Mouse (Mus musculus) hindbrain, embryonic 11.5 days (tissue): ENCODE data around the gene Rhoh. TPM values are rescaled to one million over a fixed set of nuclear protein-coding genes. Genes with fewer than 3 reads are reported as not detected.

Experiments used
- ATAC-seq: fragments of 200-750 bp; cut with Nextera tagmentation; 2 replicates; pipeline ENCODE4 v1.8.0; 2017; ENCODE audit warnings: mild to moderate bottlenecking, moderate TSS enrichment, moderate library complexity; ENCODE audit not compliant: low FRiP score
- DNase-seq: peaks from one replicate; pipeline ENCODE4 v3.0.0-alpha.2; 2015; ENCODE audit warnings: low spot score
- H3K27ac ChIP-seq: fragments of 300-500 bp; sonication (generic); 2 replicates; pipeline ENCODE4 v1.5.1; 2014; ENCODE audit warnings: mild to moderate bottlenecking, low read depth, low read length
- H3K27me3 ChIP-seq: fragments of 300-500 bp; sonication (generic); 2 replicates; pipeline ENCODE4 v1.6.1; 2014; ENCODE audit warnings: mild to moderate bottlenecking, low read length, moderate library complexity, mixed read lengths; ENCODE audit not compliant: control insufficient read depth, insufficient read depth
- H3K36me3 ChIP-seq: fragments of 300-500 bp; sonication (generic); 2 replicates; pipeline ENCODE4 v1.6.1; 2014; ENCODE audit warnings: mild to moderate bottlenecking, low read length, moderate library complexity, mixed read lengths; ENCODE audit not compliant: control insufficient read depth, insufficient read depth
- H3K4me1 ChIP-seq: fragments of 300-500 bp; sonication (generic); replicated peaks from 2 replicates; pipeline ENCODE4 v1.6.1; 2014; ENCODE audit warnings: low read length, mixed read lengths; ENCODE audit not compliant: control insufficient read depth, insufficient read depth
- H3K4me2 ChIP-seq: fragments of 300-500 bp; sonication (generic); replicated peaks from 2 replicates; pipeline ENCODE4 v1.6.1; 2014; ENCODE audit warnings: mild to moderate bottlenecking, low read depth, low read length
- H3K4me3 ChIP-seq: fragments of 300-500 bp; sonication (generic); 2 replicates; pipeline ENCODE4 v1.5.1; 2014; ENCODE audit warnings: low read depth, low read length
- H3K9ac ChIP-seq: fragments of 300-500 bp; sonication (generic); 2 replicates; pipeline ENCODE4 v1.6.1; 2014; ENCODE audit warnings: low read depth, low read length
- H3K9me3 ChIP-seq: fragments of 300-500 bp; sonication (generic); 2 replicates; pipeline ENCODE4 v1.6.1; 2016; ENCODE audit warnings: low read length; ENCODE audit not compliant: control insufficient read depth
- WGBS: fragments of 180-500 bp; shearing (Covaris S2); extraction: QIAGEN DNeasy Blood & Tissue Kit; methylation state at CpG from one replicate; pipeline ENCODE4 v1.1.7; 2014; 5-methylcytosine and 5-hydroxymethylcytosine counted together
- polyA plus RNA-seq: library from polyadenylated mRNA; unstranded; fragments of >200 nt; fragmentation: Nextera tagmentation; extraction: Ambion mirVana; gene quantifications from 2 replicates; pipeline ENCODE4 v1.2.1, GENCODE M21; 2014

Gene Rhoh
- polyA plus RNA-seq, 1 experiment from 2014 or later = 0.09 TPM

DNA sequence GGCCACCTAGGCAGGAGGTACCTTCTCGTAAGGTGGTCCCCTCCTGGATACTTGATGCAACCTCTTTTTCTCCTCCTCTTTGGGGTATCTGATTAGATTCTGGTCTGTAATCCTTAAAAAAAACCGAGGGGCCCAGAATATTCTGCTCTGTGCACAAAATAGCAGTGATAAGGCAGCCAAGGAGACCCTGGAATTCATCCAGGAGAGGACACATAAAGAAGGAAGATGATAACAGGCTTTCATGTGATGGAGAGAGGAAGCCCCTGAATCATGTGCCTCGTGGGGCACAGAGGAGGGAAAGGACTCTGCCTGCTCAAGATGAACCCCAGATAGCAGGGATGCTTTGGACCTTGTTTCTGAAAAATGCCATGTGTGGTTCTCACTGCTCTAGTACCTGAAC lies 17.4 kb downstream of the Rhoh start:
- no peaks in the 10 kb centered on the region for H3K9me3 ChIP-seq
- no peak overlapping the region for H3K9ac ChIP-seq
- H3K4me3 ChIP-seq = no peak overlapping the region
- ATAC-seq (no peak), DNase-seq (no peak)
- no peaks in the 10 kb centered on the region for H3K4me1 ChIP-seq
- H3K27ac ChIP-seq = no peak overlapping the region
- 68% methylated on average over 3 of the region's 3 CpGs for WGBS
- H3K27me3 ChIP-seq = no peaks in the 10 kb centered on the region
- H3K4me2 ChIP-seq = no peak overlapping the region
- H3K36me3 ChIP-seq = no peaks in the 10 kb centered on the region

- Histone ChIP-seq H3K27ac (no peak overlapping the region), H3K36me3 (no peaks in the 10 kb centered on the region), H3K4me2 (no peak overlapping the region), H3K9me3 (no peaks in the 10 kb centered on the region), H3K4me3 (no peak overlapping the region), H3K4me1 (no peaks in the 10 kb centered on the region), H3K9ac (no peak overlapping the region), H3K27me3 (no peaks in the 10 kb centered on the region)
- 88% methylated on average over 2 of the region's 2 CpGs for WGBS
- no peak for ATAC-seq
- no peak for DNase-seq
These were observed 20.2 kb downstream of the Rhoh start for GRCm38 (mm10) chr5:65881254-65881653.

DNA sequence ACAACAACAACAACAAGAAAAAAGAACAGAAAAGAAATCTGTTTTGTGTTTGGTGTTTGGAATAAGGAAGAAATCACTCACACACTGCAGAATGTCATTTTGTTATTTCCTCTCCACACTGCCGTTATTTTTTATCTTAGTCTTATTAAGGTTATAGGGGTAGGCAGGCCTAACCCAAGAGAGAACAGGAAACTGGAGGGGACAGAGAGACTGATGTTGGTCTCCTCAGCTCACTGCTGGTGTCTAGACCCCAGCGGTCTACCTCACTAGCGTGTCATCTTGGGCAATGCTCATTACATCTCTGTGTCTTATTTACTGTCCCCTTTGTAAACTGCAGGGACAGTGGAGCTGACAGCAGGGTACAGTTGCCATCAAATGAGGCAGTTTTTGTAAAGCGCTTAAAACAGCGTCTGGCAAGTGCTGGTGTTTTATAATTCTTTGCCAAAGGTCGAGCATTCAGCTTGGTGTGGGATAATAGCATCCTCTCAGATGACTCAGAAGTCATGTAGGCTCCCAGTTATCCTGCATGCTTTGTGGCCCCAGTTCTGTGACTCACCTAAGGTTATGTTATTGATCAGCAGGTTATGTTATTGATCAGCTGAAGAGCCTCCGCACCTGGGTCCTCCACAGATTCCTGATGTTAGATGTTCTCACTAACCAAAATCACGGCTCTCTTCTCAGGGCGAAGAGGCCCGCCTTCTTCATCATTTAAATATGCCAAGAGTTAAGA lies 21.6 kb downstream of the Rhoh start:
- no peak overlapping the region for H3K9ac ChIP-seq
- DNase-seq (no peak), ATAC-seq (no peak)
- no peaks in the 10 kb centered on the region for H3K4me1 ChIP-seq
- no peak overlapping the region for H3K27ac ChIP-seq
- H3K4me2 ChIP-seq = no peak overlapping the region
- H3K4me3 ChIP-seq = no peak overlapping the region
- no peaks in the 10 kb centered on the region for H3K36me3 ChIP-seq
- H3K9me3 ChIP-seq = no peaks in the 10 kb centered on the region
- H3K27me3 ChIP-seq = no peaks in the 10 kb centered on the region
- WGBS = 90% methylated on average over 10 of the region's 10 CpGs

- no peaks in the 10 kb centered on the region for H3K4me1 ChIP-seq
- H3K27me3 ChIP-seq = no peaks in the 10 kb centered on the region
- no peaks in the 10 kb centered on the region for H3K9me3 ChIP-seq
- 56% methylated on average over 5 of the region's 5 CpGs for WGBS
- H3K36me3 ChIP-seq = no peaks in the 10 kb centered on the region
- H3K4me2 ChIP-seq = no peak overlapping the region
- ATAC-seq = no peak
- no peak overlapping the region for H3K9ac ChIP-seq
- H3K4me3 ChIP-seq = no peak overlapping the region
- no peak overlapping the region for H3K27ac ChIP-seq
- peak; percentile 15 for DNase-seq
These were observed 22.3 kb downstream of the Rhoh start for GRCm38 (mm10) chr5:65883355-65883754.

DNA sequence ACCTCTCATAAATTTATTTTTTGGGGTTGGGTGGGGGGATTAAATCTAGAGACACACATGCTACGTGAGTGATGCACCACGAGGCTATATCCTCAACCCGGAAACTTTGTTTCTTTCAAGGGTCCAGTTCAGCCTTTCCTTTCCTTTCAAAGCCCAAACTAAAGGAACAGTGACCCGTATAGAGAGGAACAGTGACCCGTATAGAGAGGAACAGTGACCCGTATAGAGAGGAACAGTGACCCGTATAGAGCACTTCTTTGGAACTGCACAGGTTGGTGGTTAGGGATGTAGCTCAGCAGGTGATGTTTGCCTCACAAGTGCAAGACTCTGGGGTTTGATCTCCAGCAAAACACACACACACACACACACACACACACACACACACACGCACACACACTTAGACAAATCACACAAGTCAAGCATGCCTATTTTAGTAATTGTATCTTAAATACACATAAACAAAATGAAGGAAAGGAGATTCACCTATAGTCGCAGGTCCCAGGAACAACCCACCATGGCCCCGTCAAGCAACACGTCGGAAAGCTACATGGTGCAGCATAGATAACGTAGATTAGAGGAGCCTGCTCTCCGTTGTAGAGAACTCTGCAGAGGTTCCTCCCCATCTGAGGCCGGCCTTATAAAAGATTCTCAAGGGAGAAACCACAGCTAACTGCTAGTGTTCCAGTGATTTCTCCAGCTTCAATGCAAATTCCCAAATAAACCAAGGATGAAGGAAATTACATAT lies 24.9 kb downstream of the Rhoh start:
- ATAC-seq = no peak
- Histone ChIP-seq H3K4me3 (no peak overlapping the region), H3K27ac (no peak overlapping the region), H3K27me3 (no peaks in the 10 kb centered on the region), H3K4me2 (no peak overlapping the region), H3K36me3 (no peaks in the 10 kb centered on the region), H3K4me1 (no peaks in the 10 kb centered on the region), H3K9me3 (no peaks in the 10 kb centered on the region), H3K9ac (no peak overlapping the region)
- DNase-seq = no peak
- 49% methylated on average over 15 of the region's 15 CpGs for WGBS

DNA sequence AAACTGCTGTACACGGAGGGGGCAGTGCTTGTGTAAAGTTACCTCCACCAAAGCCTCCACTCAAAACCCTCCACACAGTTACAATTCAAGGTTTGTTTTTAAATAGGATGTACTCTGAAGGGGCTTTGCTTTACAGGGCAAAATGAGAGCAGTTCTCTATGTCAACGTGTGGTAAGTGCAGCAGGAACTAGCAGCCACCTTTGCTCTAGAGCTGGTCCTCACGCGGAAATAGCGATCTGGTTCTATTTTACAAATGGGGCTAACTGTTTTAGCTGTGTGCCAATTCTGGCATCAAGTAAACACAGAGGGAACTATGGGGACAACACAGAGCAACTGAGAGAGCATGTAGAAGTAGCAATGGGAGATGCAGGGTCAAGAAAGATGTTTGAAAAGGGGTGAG lies 27.1 kb downstream of the Rhoh start:
- H3K9me3 ChIP-seq = no peaks in the 10 kb centered on the region
- DNase-seq = no peak
- H3K9ac ChIP-seq = no peak overlapping the region
- no peak for ATAC-seq
- WGBS = 92% methylated on average over 5 of the region's 5 CpGs
- H3K4me2 ChIP-seq = no peak overlapping the region
- no peaks in the 10 kb centered on the region for H3K27me3 ChIP-seq
- no peaks in the 10 kb centered on the region for H3K4me1 ChIP-seq
- H3K27ac ChIP-seq = no peak overlapping the region
- H3K4me3 ChIP-seq = no peak overlapping the region
- no peaks in the 10 kb centered on the region for H3K36me3 ChIP-seq

DNA sequence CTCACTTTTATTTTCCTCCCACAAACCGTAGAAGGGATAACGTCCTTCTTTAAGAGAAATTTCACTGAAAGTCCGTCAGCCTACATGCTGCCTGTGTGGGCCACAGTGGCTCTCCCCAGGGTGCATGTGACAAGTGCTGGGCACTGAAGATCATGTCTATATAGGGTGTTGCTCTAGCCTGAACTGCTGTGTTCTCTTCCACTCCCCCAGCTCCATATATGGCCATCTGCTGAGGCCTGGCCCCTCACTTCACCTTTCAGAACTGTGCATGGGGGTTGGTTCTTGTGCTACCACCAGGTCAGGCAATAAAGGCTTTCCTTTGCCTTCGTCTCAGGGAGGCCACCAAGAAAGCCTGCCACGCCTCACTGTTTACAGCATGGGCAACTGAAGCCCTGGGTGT lies 28.0 kb downstream of the Rhoh start:
- WGBS = 67% methylated on average over 5 of the region's 5 CpGs
- Histone ChIP-seq H3K27me3 (no peaks in the 10 kb centered on the region), H3K9me3 (no peaks in the 10 kb centered on the region), H3K27ac (no peak overlapping the region), H3K9ac (no peak overlapping the region), H3K4me1 (no peaks in the 10 kb centered on the region), H3K4me2 (no peak overlapping the region), H3K4me3 (no peak overlapping the region), H3K36me3 (no peaks in the 10 kb centered on the region)
- ATAC-seq (no peak), DNase-seq (no peak)

DNA sequence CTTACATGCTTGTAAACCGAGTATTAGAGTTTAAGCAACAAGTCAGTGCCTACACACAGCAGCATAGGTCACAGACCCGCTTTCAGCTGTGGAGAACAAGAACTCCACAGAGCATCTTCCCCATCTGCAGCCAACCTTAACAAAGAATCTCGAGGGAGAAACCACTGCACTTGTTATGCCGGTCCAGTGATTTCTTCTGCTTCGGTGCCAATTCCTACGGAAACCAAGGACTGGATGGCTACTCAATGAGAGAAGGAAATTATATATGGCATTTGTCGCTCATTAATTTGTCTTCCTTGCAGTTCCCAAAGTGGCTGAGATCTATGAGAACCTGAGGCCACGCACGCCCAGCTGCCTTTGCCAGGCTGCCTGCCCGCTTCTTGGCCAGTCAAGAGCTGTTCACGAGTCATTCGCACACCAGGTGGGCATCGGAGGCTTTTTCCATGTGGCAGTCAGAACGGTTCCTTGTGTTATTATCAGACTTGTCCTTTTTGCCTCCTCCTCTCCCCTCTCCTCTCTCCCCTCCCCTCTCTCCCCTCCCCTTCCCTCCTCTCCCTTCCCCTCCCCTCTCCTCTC lies 30.3 kb downstream of the Rhoh start:
- no peak for DNase-seq
- Histone ChIP-seq H3K27ac (no peak overlapping the region), H3K4me2 (no peak overlapping the region), H3K27me3 (no peaks in the 10 kb centered on the region), H3K36me3 (no peaks in the 10 kb centered on the region), H3K9ac (no peak overlapping the region), H3K9me3 (no peaks in the 10 kb centered on the region), H3K4me1 (no peaks in the 10 kb centered on the region), H3K4me3 (no peak overlapping the region)
- ATAC-seq = no peak
- 76% methylated on average over 14 of the region's 14 CpGs for WGBS
